Mouse (Mus musculus): ENCODE measurements at regions not wholly inside any gene's neighbourhood (a gene's known extent, or its start where the extent isn't known, plus 50 kb on each side); places are given as distances from the start of the nearest gene placed in this dataset.

Small RNAs in the stretch of these regions (microRNA-seq; reads per million reads assigned to microRNA genes)
- gene Mir29a (298 to 562 reads per million in 2 experiments), gene Mir29b-1 (8.9 to 17.5 reads per million in 2 experiments)
